ENCODE assay signal across 9 mouse cellular contexts in genomic region chr2:164134563-164134962, GRCm38 (mm10). TPM values are rescaled to one million over a fixed set of nuclear protein-coding genes. Genes with fewer than 3 reads are reported as not detected.
DNase-seq lines count a peak whose midpoint lies in the region; ATAC-seq and TF ChIP-seq lines count a peak whose summit lies in the region.
"Had no signal": no experiment of that assay in that cellular context is flagged by ENCODE, and none has a peak within 500 bp of the region (broad histone marks: within the 10 kb centered on the region; RNA-seq: fewer than 3 reads in every experiment).

No protein-coding gene starts in this region.

- peak; percentile 78 for TF ChIP-seq CTCF in layer of hippocampus, adult 2 months (conservative IDR thresholded peaks at IDR 0.05)

- peak; percentile 60 to 77 for DNase-seq in adrenal gland, adult (ENCODE audit: inconsistent age in 2 of 2, low spot score in 1 of 2)
- DNase-seq in adrenal gland, postnatal 4 days (ENCODE audit: low spot score in 2 of 2): no peak
- DNase-seq in layer of hippocampus, adult 2 months (ENCODE audit: low spot score in 2 of 2): peak in 1 of 2 experiments; percentile 47
- DNase-seq in layer of hippocampus, adult 9-10 months (ENCODE audit: low spot score): no peak
- DNase-seq in kidney, adult 9 months: peak; percentile 39
- DNase-seq in cerebellum, postnatal 36 days: no peak
- no peak for DNase-seq in frontal cortex, postnatal 14 days (ENCODE audit: low spot score in 2 of 2)

- no peak overlapping the region for H3K27ac ChIP-seq in layer of hippocampus, adult 2 months
- H3K27ac ChIP-seq in midbrain, embryonic 15.5 days: no peak overlapping the region

- WGBS in midbrain, embryonic 15.5 days: 54% methylated on average over 6 of the region's 6 CpGs

- peaks cover 13% of the 10 kb centered on the region; the same call in 1 of the 2 replicates for H3K4me1 ChIP-seq in midbrain, embryonic 15.5 days

- H3K4me2 ChIP-seq in midbrain, embryonic 15.5 days: no peak overlapping the region

- H3K9me3 ChIP-seq in midbrain, embryonic 15.5 days: no peaks in the 10 kb centered on the region

- no peak overlapping the region for H3K9ac ChIP-seq in midbrain, embryonic 15.5 days

- H3K4me3 ChIP-seq in layer of hippocampus, adult 2 months: no peak overlapping the region
- H3K4me3 ChIP-seq in midbrain, embryonic 15.5 days: no peak overlapping the region
- H3K4me3 ChIP-seq: myocyte had no signal

- no peaks in the 10 kb centered on the region for H3K36me3 ChIP-seq in midbrain, embryonic 15.5 days (replicated peaks)

- no peaks in the 10 kb centered on the region for H3K27me3 ChIP-seq in midbrain, embryonic 15.5 days (replicated peaks)

- 0 out of 2 replicates have a peak, but pooled peaks have one; percentile 50 for ATAC-seq in midbrain, embryonic 15.5 days (replicated peaks)

RNA-seq across cellular contexts. Expression of gene Kcns1, which starts 36.4 kb away (rescaled TPM):
- under 1 TPM; 0.20 to 0.40 TPM for total RNA-seq in adrenal gland, postnatal 4 days (2021)
- 1 to 10 TPM; 4.4 to 5.7 TPM for total RNA-seq in layer of hippocampus, adult 2 months (2021)
- polyA plus RNA-seq in midbrain, embryonic 15.5 days (2015; fragmentation: Nextera tagmentation; extraction: Ambion mirVana): 1.3 and 1.7 TPM in 2 replicates
- polyA plus RNA-seq: myocyte had no signal

RNA-seq across cellular contexts. Expression of gene Wfdc5, which starts 48.0 kb away (rescaled TPM):
- not detected for total RNA-seq in adrenal gland, postnatal 4 days (2021)
- total RNA-seq in layer of hippocampus, adult 2 months (2021): not detected
- polyA plus RNA-seq in midbrain, embryonic 15.5 days (2015; fragmentation: Nextera tagmentation; extraction: Ambion mirVana): not detected in 2 replicates
- polyA plus RNA-seq: myocyte had no signal

RNA-seq across cellular contexts. Expression of gene Wfdc12, which starts 55.8 kb away (rescaled TPM):
- not detected for total RNA-seq in adrenal gland, postnatal 4 days (2021)
- not detected for total RNA-seq in layer of hippocampus, adult 2 months (2021)
- polyA plus RNA-seq in midbrain, embryonic 15.5 days (2015; fragmentation: Nextera tagmentation; extraction: Ambion mirVana): not detected in 2 replicates
- polyA plus RNA-seq: myocyte had no signal

Comparison
In these comparisons a context has a peak if more than half of its experiments do, and no peak if none do; other contexts are left out.
1. DNase-seq: peak in adrenal gland, adult (2 of 2) and kidney, adult 9 months (single experiment); none in adrenal gland, postnatal 4 days (0 of 2), layer of hippocampus, adult 9-10 months (single experiment), cerebellum, postnatal 36 days (0 of 2) and frontal cortex, postnatal 14 days (0 of 2).